Mouse (Mus musculus): ENCODE measurements around the gene Eif2b2. TPM values are rescaled to one million over a fixed set of nuclear protein-coding genes. Genes with fewer than 3 reads are reported as not detected.
A peak's percentile ranks its signal among the peaks of the same experiment; 100 is the strongest.

The Eif2b2 gene
- total RNA-seq (2021) (10 to 100 TPM; 64.2 to 95.9 TPM), polyA plus RNA-seq (2012; rRNA removed) (94.8 and 100.0 TPM in 2 replicates)
- long read RNA-seq, transcript Eif2b2-201 (8 exons, 1,605 nt): major isoform, 54 of 62 reads
- long read RNA-seq, partial matches to known transcripts: 4 of 62 reads
- long read RNA-seq, other reads (novel, unspliced or antisense): 3 of 62 reads

DNA sequence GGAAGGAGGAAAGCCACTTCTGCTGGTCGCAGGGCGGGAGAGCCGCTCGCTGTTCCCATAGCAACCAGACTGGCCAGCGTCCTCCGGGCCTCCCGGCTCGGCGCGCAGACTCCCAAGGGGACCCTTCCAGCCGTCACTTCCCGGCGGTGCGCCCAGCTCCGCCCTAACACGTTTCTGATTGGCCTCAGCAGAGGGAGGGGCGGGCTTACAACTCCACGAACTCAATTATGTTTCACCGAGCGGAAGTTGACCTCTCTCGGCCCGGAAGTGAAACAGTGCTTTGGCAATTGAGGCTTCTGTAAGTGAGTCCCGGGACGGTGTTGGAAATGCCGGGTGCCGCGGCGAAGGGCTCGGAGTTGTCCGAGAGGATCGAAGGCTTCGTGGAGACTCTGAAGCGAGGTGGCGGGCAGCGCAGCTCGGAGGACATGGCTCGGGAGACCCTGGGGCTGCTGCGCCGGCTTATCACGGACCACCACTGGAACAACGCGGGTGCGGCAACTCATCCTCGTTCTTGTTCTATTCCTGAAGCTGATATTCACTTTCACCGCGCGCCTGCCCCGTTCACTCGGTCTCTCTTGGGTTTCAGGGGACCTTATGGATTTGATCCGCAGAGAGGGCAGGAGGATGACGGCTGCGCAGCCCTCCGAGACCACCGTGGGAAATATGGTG is at the start of gene Eif2b2:
Gene Eif2b2 (plus strand): TSS at position 246 of the 669 bp plus-strand sequence.
- DNase-seq: peak; percentile 99

DNA sequence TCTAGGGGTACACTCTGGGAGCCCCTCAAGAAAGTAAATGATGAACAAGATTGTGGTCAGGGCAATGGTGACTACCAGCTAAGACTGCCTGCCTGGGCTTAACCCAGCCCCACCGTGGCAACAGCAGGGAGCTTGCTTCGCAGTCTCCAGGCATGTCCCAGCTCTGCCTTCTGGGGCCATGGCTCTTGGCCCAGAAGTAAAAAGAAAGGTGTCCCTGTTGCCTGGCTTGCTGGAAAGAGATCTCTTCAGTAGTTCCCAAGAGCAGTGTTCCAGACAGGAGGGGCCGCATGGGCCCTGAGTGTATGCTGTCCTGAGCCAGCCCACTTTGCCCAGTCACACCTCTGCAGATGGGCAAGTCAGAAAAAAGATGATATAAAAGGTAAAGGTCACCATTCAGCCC is 49.4 kb upstream of the Eif2b2 start:
- DNase-seq: no peak

GRCm38 (mm10) chr12:85170284-85170947 is 48.9 kb upstream of the Eif2b2 start:
- DNase-seq: peak; percentile 50

DNA sequence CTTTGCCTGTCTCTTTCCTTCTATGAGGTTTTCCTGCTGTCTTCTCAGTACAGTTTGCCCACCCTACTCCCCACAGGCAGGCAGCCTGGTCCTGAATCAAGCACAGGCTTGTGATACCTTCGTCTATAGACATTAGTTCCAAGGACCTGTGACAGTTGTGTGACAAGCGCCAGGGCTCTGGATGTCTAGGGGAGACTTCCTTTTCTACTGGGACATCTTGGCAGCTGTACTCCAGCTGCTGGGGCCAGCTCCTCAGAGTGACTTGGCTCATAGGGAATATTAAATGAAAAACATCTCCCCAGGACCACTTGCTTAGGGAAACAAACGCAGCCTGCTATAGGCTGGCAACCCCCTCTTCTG is 48.4 kb upstream of the Eif2b2 start:
- DNase-seq: no peak

GRCm38 (mm10) chr12:85174016-85174415 is 45.3 kb upstream of the Eif2b2 start:
- no peak for DNase-seq

DNA sequence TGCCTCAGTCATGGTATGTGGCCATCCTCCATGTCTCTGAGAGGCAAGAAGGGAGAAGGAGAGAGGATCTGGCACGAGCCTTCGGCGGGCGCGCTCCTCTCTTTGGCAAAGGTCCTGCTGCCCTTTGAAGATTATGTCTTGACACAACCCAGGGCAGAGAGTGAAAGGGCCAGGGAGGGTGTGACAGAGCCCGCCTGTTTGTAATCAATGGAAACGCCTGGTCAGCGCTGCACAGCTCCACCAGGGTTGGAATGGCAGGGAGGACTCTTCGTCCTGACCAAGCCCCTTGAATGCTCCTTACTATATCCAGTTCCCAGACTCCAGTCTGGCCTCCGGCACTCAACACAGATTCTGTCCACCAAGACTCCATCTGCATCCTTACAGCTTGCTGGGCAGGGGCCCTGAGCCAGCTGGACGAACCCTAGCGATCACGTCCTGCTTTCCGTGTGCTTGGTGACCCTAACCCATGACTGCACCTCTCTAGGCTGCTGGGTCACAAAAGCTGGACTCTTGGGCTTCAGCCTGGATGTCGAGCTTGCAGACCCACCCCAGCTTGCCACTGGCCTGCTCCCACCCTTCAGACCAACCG is 44.1 kb upstream of the Eif2b2 start:
- DNase-seq: no peak

GRCm38 (mm10) chr12:85175926-85176845 is 43.1 kb upstream of the Eif2b2 start:
- DNase-seq: no peak

GRCm38 (mm10) chr12:85176846-85177523 is 42.3 kb upstream of the Eif2b2 start:
- DNase-seq: peak; percentile 42

DNA sequence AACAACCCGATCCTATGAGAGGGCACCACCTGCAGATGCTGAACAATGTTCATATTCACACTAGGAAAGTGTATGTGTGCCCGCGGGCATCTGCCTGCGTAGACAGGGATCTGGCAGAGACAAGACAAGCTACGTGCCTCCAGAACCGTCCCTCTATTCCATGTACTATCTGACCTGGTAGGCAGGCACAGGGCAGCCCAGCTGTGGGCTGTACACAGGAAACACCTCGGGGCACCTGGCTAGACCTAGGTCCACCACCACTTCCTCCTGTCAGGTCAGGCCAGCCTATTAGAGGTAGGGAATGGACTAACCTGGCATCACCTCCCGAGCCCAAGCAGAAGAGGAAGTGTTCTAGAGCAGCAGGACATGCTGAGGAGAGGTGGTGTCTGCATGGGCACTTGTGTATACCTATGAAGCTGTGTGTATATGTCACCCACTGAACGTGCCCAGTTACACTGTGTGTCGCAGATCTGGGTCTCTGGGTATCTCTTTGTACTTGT is 41.5 kb upstream of the Eif2b2 start, which contains the start of gene Pgf:
Gene Pgf (minus strand): TSS at position 51 of the 500 bp plus-strand sequence.
- no peak for DNase-seq

GRCm38 (mm10) chr12:85178294-85178693 is 41.0 kb upstream of the Eif2b2 start:
- no peak for DNase-seq

DNA sequence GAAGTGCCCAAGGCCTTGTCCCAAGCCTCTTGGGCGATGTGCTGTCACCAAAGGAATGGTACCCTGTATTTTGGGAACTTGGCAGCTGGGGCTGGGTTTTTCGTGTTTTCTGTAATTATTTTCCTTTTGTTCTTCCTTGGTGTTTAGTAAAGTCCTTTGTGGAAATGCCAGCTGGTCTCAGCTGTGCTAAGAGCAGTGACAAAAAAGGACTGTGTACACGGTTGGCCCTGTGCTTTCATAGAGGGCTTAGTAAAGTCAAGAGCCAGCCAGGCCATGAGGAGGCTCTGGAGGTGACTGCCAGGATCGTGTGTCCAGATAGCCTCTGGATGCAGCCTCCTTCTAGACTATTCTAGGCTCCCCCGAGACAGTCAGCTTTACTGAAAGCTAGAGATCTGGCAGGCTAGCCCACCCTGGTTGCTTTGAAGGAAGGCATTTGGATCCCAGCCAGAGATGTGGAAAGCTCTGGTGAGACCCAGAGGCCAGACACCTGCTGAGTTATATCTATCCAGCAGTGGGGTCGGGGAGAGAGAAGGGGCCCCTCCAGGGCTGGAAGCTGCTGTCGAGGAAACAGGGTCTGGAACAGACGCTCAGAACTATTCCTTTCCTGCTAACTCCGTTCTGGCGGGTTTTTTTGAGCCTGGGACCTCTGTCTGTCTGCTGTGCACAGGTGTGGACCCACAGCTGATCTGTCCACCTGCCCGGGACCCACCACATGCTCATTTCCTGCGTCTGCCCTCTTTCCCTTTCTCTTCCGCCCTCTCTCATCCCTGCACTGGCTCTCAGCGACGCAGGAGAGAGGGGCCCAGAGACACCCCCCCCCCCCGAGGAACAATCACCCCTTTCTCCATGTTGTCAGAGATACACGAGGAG is 37.6 kb upstream of the Eif2b2 start:
- no peak for DNase-seq

DNA sequence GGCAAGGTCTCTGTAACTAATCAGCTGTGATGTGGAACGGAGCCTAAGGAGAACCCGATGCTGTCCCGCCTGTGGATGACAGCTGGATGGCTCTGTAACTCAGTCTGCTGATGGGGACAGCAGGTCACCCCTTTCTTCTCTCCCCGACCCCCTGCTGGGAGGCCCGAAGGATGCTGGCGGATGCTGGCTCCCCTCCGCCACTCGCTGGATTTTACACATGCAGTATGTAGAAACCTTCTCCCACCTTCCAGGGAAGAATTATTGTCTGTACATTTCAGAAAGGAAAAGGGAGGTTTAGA is 37.0 kb upstream of the Eif2b2 start:
- no peak for DNase-seq

GRCm38 (mm10) chr12:85182898-85183297 is 36.4 kb upstream of the Eif2b2 start:
- no peak for DNase-seq

- DNase-seq: no peak
These were observed 35.2 kb upstream of the Eif2b2 start for GRCm38 (mm10) chr12:85184118-85184517.

DNA sequence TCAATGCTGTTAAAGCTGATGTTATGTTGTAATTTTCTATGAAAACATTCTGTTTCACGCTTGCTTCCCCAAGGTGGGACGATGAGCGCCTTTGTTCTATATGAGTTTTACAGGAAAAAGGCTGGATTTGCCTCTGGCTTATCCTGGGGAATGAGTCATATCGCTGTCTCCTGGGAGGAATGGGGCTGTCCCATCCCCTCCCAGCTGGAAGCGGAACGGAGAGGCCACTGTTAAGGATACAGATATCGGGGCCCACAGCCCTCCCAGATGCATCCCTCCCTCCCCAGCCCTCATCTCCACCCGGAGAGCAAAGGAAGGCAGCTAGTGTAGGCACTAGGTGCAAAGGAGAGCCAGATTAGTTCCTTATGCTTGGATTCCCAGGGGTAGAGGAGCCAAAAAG is 33.5 kb upstream of the Eif2b2 start:
- no peak for DNase-seq

- DNase-seq: no peak
These were observed 32.9 kb upstream of the Eif2b2 start for GRCm38 (mm10) chr12:85186361-85186760.

DNA sequence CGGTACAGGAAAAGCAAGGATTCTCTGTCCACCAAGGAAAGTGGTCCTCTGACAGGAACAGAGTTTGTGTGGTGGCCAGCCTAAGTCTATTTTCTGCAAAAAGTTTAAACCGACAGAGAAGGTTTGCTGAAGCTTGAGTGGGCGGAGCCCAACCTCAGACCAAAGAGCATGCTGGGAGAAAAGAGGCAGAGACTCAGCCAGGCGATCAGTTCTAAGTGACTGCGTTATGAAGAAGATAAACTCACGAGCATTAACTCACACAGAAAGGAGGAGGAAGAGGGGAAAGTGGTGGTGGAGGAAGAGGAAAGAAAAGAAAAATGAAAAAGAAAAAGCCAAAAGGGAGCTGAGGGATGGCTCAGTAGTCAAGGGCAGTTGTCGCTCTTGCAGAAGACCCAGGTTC is 29.0 kb upstream of the Eif2b2 start:
- no peak for DNase-seq

DNA sequence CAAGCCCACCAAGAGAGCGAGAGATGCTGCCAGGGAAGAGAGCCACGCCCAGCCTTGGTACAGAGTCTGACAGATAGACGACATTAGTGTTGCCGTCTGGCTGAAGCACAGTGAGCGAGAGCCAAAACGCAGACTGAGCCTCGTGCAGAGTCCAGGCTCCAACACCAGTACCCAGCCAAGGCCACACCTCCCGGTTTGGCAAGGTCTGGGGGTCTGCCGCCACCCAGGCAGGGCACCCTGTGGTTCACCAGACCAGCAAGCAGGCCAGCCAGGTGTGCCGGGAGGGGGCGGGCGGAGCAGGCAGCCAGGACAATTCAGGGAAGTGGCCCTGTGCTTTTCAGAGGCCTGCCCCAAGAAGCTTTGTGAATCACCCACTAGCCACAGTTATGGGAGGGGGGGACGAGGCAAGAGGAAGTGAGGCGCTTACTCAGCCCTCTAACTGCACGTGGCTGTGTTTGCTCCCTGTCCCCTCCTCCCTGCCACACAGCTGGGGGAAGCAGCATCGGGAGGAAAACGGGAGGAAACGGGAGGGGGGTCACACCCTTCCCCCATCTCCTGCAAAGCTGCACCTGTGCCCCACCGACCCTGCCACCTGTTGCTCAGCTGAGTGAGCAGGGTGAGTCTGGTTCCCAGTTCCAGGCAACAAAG is 26.7 kb upstream of the Eif2b2 start:
- peak; percentile 41 for DNase-seq

DNA sequence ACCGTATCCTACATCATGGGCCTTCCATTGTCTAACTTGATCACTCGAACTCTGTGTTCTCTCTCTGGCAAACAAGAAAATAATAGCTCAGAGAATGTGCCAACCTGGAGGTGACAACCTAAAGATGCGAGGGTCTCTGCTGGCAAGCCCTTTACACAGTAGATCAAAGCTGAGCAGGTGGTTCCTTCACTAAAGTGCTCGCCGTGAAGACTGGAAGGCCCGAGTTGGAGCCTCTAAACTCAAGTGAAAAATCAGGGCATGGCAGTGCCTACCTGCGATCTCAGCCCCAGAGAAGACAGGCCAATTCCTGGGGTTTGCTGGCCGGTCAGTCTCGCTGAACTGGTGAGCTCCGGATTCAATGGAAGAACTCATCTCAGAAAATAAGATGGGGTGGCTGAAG is 26.1 kb upstream of the Eif2b2 start:
- no peak for DNase-seq

Measured in adrenal gland, adult 2 months (tissue).